Mouse (Mus musculus) midbrain, embryonic 16.5 days (tissue): ENCODE measurements at regions not wholly inside any gene's neighbourhood (a gene's known extent, or its start where the extent isn't known, plus 50 kb on each side); places are given as distances from the start of the nearest gene placed in this dataset.

Experiments
- ATAC-seq: fragments of 200-750 bp; cut with Nextera tagmentation; 2 replicates; pipeline ENCODE4 v1.8.0; 2017; ENCODE audit warnings: moderate TSS enrichment
- H3K27ac ChIP-seq: fragments of 300-500 bp; sonication (generic); 2 replicates; pipeline ENCODE4 v1.5.1; 2014; ENCODE audit warnings: mild to moderate bottlenecking, low read length, mixed read lengths
- H3K27me3 ChIP-seq: fragments of 300-500 bp; sonication (generic); 2 replicates; pipeline ENCODE4 v1.6.1; 2014; ENCODE audit warnings: low read depth, low read length, mixed read lengths; ENCODE audit not compliant: control insufficient read depth, insufficient read depth
- H3K36me3 ChIP-seq: fragments of 300-500 bp; sonication (generic); 2 replicates; pipeline ENCODE4 v1.6.1; 2014; ENCODE audit warnings: mild to moderate bottlenecking, low read length, moderate library complexity, mixed read lengths; ENCODE audit not compliant: control insufficient read depth, insufficient read depth
- H3K4me1 ChIP-seq: fragments of 300-500 bp; sonication (generic); 2 replicates; pipeline ENCODE4 v1.6.1; 2014; ENCODE audit warnings: mild to moderate bottlenecking, low read length, mixed read lengths; ENCODE audit not compliant: control insufficient read depth, insufficient read depth
- H3K4me2 ChIP-seq: fragments of 300-500 bp; sonication (generic); 2 replicates; pipeline ENCODE4 v1.6.1; 2014; ENCODE audit warnings: mild to moderate bottlenecking, low read length, mixed read lengths
- H3K4me3 ChIP-seq: fragments of 300-500 bp; sonication (generic); 2 replicates; pipeline ENCODE4 v1.5.1; 2014; ENCODE audit warnings: low read depth, mild to moderate bottlenecking, low read length, moderate library complexity, mixed read lengths
- H3K9ac ChIP-seq: fragments of 300-500 bp; sonication (generic); 2 replicates; pipeline ENCODE4 v1.6.1; 2014; ENCODE audit warnings: low read depth, low read length, mixed read lengths
- H3K9me3 ChIP-seq: fragments of 300-500 bp; sonication (generic); replicated peaks from 2 replicates; pipeline ENCODE4 v1.6.1; 2014; ENCODE audit warnings: mild to moderate bottlenecking, low read length, mixed read lengths; ENCODE audit not compliant: control insufficient read depth, poor library complexity, severe bottlenecking
- WGBS: fragments of 180-500 bp; shearing (Covaris S2); extraction: QIAGEN DNeasy Blood & Tissue Kit; methylation state at CpG from one replicate; pipeline ENCODE4 v1.1.7; 2014; 5-methylcytosine and 5-hydroxymethylcytosine counted together

DNA sequence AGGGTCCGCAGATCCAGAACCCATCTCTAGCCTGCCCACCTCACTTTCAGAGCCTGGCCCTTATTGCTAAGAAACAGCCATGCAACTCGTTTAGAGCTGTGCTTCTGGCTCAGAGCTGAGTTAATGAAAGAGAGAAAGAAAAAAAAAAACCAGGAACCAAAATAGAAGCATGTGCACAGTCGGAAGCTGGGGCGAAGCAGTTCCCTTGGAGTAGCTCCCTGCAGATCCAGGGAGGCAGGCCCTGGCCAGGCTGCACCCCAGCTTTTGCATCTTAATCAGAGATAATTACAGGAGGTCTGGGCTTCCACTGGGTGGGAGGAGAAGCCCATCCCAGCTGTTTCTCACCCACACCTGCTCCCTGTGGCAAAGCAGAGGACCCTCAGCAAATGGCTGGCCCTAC, 53.9 kb downstream of the Adra2c start:
- no peaks in the 10 kb centered on the region for H3K36me3 ChIP-seq
- ATAC-seq, result no peak
- no peaks in the 10 kb centered on the region for H3K9me3 ChIP-seq
- no peaks in the 10 kb centered on the region for H3K4me1 ChIP-seq
- H3K27me3 ChIP-seq, result no peaks in the 10 kb centered on the region
- H3K27ac ChIP-seq, result no peak overlapping the region
- 56% methylated on average over 4 of the region's 4 CpGs for WGBS
- H3K4me2 ChIP-seq, result no peak overlapping the region
- H3K4me3 ChIP-seq, result no peak overlapping the region
- H3K9ac ChIP-seq, result no peak overlapping the region

DNA sequence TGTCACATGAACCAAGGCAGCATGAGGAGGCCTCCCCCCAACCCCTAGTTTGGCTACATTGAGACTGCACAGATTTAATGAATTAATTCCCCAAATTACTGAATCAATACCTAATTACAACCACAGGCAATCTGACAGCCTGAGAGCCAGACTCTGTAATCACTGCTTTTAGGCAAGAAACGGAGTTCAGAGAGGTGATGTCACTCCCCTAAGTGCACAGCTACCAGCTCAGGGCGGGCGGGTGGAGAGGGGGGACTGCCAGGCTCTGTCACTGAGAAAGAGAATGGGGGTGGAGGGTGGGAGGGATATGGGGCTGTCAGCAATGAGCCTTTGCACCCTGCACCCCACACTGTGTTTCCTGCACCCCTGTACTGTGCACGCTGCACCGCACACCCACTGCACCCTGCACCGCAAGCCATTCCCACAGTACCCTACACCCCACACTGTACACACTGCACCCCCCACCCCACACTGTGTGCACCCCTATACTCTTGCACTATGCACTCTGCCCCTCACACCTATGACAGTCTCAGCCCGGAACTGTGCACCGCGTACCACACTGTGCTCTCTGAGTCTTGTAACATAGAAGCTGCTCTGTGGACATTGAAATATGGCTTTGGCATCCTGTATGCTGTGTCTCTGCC, 54.4 kb upstream of the Hmx1 start:
- H3K4me1 ChIP-seq, result no peaks in the 10 kb centered on the region
- H3K4me2 ChIP-seq, result no peak overlapping the region
- no peak overlapping the region for H3K27ac ChIP-seq
- H3K27me3 ChIP-seq, result no peaks in the 10 kb centered on the region
- no peak overlapping the region for H3K4me3 ChIP-seq
- no peaks in the 10 kb centered on the region for H3K9me3 ChIP-seq
- peak; percentile 60; the same call in 1 of the 2 replicates for ATAC-seq
- no peak overlapping the region for H3K9ac ChIP-seq
- WGBS, result 82% methylated on average over 9 of the region's 9 CpGs
- H3K36me3 ChIP-seq, result no peaks in the 10 kb centered on the region

DNA sequence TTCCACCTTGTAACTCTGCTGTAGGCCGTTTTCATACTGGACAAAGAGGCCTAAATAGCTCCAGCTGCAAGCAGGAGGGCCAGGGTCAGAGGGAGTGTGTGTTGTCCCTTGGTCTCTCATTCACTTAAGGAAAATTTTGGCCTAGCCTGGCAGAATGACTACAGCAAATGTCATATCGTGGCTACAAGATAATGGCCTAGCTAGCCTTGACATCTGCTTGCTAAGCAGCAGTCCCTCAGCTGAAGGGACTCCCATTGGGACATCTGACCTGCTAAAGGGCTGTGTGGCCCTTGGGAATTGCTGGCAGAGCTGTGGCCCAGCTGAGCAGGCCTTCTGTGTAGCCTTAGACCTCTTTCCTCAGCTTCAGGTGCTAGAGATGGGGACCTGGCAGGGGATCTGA, 53.8 kb upstream of the Hmx1 start:
- Histone ChIP-seq H3K4me2 (no peak overlapping the region), H3K36me3 (no peaks in the 10 kb centered on the region), H3K9ac (no peak overlapping the region), H3K27ac (no peak overlapping the region), H3K4me1 (no peaks in the 10 kb centered on the region), H3K9me3 (no peaks in the 10 kb centered on the region), H3K4me3 (no peak overlapping the region), H3K27me3 (no peaks in the 10 kb centered on the region)
- no peak for ATAC-seq
- WGBS, result 58% methylated on average over 2 of the region's 2 CpGs
